Mouse (Mus musculus) heart, postnatal 0 days (tissue): ENCODE data around the gene Atp6v0c. TPM values are rescaled to one million over a fixed set of nuclear protein-coding genes. Genes with fewer than 3 reads are reported as not detected.

ENCODE experiments used
- ATAC-seq: fragments of 200-750 bp; cut with Nextera tagmentation; 2 replicates; pipeline ENCODE4 v1.8.0; 2017; ENCODE audit warnings: low read depth, moderate number of reproducible peaks, moderate library complexity; ENCODE audit not compliant: insufficient read depth
- DNase-seq: peaks from one replicate; pipeline ENCODE4 v3.0.0-alpha.2; 2016; ENCODE audit warnings: low spot score
- H3K27ac ChIP-seq: fragments of 300-500 bp; sonication (generic); 2 replicates; pipeline ENCODE4 v1.5.1; 2014; ENCODE audit warnings: low read depth, mild to moderate bottlenecking
- H3K27me3 ChIP-seq: fragments of 300-500 bp; sonication (generic); 2 replicates; pipeline ENCODE4 v1.6.1; 2014; ENCODE audit warnings: low read length, mixed read lengths; ENCODE audit not compliant: control insufficient read depth, insufficient read depth
- H3K36me3 ChIP-seq: fragments of 300-500 bp; sonication (generic); replicated peaks from 2 replicates; pipeline ENCODE4 v1.6.1; 2014; ENCODE audit warnings: low read length, mixed read lengths; ENCODE audit not compliant: control insufficient read depth, insufficient read depth
- H3K4me1 ChIP-seq: fragments of 300-500 bp; sonication (generic); 2 replicates; pipeline ENCODE4 v1.6.1; 2014; ENCODE audit warnings: antibody characterized with exemption; ENCODE audit not compliant: control insufficient read depth, insufficient read depth
- H3K4me2 ChIP-seq: fragments of 300-500 bp; sonication (generic); 2 replicates; pipeline ENCODE4 v1.6.1; 2014; ENCODE audit warnings: low read depth, mild to moderate bottlenecking, low read length, moderate library complexity
- H3K4me3 ChIP-seq: fragments of 300-500 bp; sonication (generic); 2 replicates; pipeline ENCODE4 v1.5.1; 2014; ENCODE audit warnings: low read depth, low read length
- H3K9ac ChIP-seq: fragments of 300-500 bp; sonication (generic); replicated peaks from 2 replicates; pipeline ENCODE4 v1.6.1; 2014; ENCODE audit warnings: low read depth, low read length, mixed read lengths
- H3K9me3 ChIP-seq: fragments of 300-500 bp; sonication (generic); replicated peaks from 2 replicates; pipeline ENCODE4 v1.6.1; 2016; ENCODE audit warnings: low read length; ENCODE audit not compliant: control insufficient read depth
- CTCF ChIP-seq: IDR thresholded peaks from 2 replicates; pipeline ENCODE4 v1.5.1; 2016; ENCODE audit warnings: antibody characterized with exemption, control low read depth, low read depth
- EP300 ChIP-seq: IDR thresholded peaks from 2 replicates; pipeline ENCODE4 v1.6.1; 2016; ENCODE audit warnings: antibody characterized with exemption, low read depth
- WGBS: fragments of 180-500 bp; shearing (Covaris S2); extraction: QIAGEN DNeasy Blood & Tissue Kit; methylation state at CpG from one replicate; pipeline ENCODE4 v1.1.7; 2014; 5-methylcytosine and 5-hydroxymethylcytosine counted together
- polyA plus RNA-seq: library from polyadenylated mRNA; unstranded; fragments of >200 nt; fragmentation: Nextera tagmentation; extraction: Ambion mirVana; gene quantifications from 2 replicates; pipeline ENCODE4 v1.2.1, GENCODE M21; 2015
- total RNA-seq: library from RNA; depleted of rRNA; stranded (reverse); fragments of >200 nt; gene quantifications from 2 replicates; pipeline ENCODE4 v1.2.3, GENCODE M21; 2014; ENCODE audit warnings: low replicate concordance

The Atp6v0c gene
- total and polyA plus RNA-seq, 2 experiments from 2014 or later, result 238 to 570 TPM

DNA sequence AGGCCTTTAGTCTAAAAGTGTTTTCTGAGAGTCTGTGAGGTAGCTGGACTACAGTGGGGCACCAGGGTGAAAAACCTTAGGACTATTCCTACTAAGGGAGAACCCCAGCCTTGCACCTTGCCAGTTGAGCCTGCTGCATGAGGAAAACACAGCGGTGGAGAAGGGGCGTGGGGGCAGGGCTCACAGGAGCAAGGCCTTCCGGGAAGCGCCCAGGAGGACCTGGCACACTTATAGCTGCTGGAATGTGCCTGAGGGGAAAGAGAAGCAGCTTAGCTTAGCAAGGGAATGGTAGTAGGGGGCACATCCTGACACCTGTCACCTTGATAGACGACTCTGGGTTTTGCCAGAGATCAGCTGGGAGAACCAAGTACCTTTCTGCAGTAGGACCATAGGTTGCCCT, 8.0 kb downstream of the Atp6v0c start:
- TF ChIP-seq CTCF, result no peak
- no peak for TF ChIP-seq EP300
- DNase-seq, result no peak
- Histone ChIP-seq H3K4me3 (no peak overlapping the region), H3K36me3 (peaks cover 7% of the 10 kb centered on the region), H3K9me3 (no peaks in the 10 kb centered on the region), H3K27me3 (no peaks in the 10 kb centered on the region), H3K27ac (no peak overlapping the region), H3K4me2 (no peak overlapping the region), H3K9ac (no peak overlapping the region), H3K4me1 (peaks cover 14% of the 10 kb centered on the region)
- no peak for ATAC-seq
- WGBS, result 66% methylated on average over 5 of the region's 5 CpGs

DNA sequence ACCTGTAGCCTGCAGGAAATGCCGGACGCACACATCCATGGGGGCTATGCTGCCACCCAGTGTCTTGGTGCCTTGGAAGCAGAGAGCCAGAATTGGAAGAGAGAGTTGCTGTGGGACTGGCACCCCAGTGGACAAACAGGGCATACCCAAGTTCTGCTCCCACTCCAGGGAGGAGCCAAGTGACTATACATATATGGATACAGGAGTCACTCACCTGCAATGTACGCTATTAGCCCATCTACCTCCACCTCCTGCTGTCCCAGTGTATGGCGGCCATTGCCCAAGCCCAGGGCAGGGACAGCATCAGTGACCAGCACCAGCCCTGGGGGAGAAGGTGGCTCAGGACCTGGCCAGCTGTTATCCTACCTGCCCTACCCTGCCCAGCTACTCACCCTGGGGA, 12.0 kb downstream of the Atp6v0c start:
- Histone ChIP-seq H3K9ac (no peak overlapping the region), H3K27me3 (no peaks in the 10 kb centered on the region), H3K4me2 (no peak overlapping the region), H3K4me3 (no peak overlapping the region), H3K27ac (no peak overlapping the region), H3K9me3 (no peaks in the 10 kb centered on the region), H3K36me3 (no peaks in the 10 kb centered on the region; the same call in 1 of the 2 replicates), H3K4me1 (peaks cover 3% of the 10 kb centered on the region)
- 82% methylated on average over 4 of the region's 4 CpGs for WGBS
- no peak for TF ChIP-seq EP300
- TF ChIP-seq CTCF, result no peak
- no peak for ATAC-seq
- DNase-seq, result no peak

DNA sequence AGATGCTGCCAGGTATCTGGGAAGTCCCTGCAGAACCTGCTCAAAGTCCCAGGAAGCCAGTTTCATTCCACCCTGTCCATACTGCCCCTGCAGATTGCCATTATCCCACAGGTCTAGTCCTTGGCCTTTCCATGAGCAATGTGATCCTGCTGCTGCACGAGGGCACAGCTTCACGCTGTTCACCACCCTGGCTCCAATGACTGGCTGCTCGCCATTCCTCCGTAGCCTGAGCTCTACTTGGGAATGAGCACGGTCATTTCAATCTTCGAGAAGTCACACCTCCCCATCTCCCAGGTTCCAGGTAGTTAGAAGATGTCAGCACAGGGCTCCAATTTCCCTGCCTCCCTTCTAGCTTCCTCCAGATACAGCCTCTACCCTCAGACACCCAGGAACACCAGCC, 12.4 kb downstream of the Atp6v0c start:
- Histone ChIP-seq H3K36me3 (no peaks in the 10 kb centered on the region; the same call in 1 of the 2 replicates), H3K9me3 (no peaks in the 10 kb centered on the region), H3K4me1 (no peaks in the 10 kb centered on the region), H3K4me3 (no peak overlapping the region), H3K27ac (no peak overlapping the region), H3K27me3 (no peaks in the 10 kb centered on the region), H3K9ac (no peak overlapping the region), H3K4me2 (no peak overlapping the region)
- 87% methylated on average over 6 of the region's 6 CpGs for WGBS
- no peak for ATAC-seq
- no peak for DNase-seq
- TF ChIP-seq CTCF (no peak), EP300 (no peak)

DNA sequence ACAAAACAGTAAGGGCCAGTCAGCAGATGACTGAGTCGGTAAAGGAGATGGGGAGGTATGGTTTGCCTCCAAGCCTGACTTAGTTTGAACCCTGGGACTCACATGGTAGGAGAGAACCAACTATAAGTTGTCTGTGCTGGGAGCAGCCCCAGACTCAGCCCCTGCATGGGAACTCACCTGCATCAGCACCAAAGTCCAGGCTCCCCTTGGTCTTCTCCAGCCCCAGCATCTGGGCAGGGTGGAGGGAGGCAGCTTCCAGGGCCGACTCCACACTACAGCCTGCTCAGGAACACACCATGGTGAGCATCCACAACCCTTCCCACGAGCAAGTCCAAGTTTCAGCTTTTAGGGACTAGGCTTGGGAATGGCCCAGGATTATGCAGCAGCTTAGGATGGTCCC, 13.1 kb downstream of the Atp6v0c start:
- WGBS, result 79% methylated on average over 3 of the region's 3 CpGs
- Histone ChIP-seq H3K4me2 (no peak overlapping the region), H3K27me3 (no peaks in the 10 kb centered on the region), H3K9ac (no peak overlapping the region), H3K4me3 (no peak overlapping the region), H3K27ac (no peak overlapping the region), H3K4me1 (0 out of 2 replicates have a peak, but pooled peaks cover 5% of the 10 kb centered on the region), H3K9me3 (no peaks in the 10 kb centered on the region), H3K36me3 (no peaks in the 10 kb centered on the region; the same call in 1 of the 2 replicates)
- ATAC-seq (no peak), DNase-seq (no peak)
- TF ChIP-seq CTCF (no peak), EP300 (no peak)

DNA sequence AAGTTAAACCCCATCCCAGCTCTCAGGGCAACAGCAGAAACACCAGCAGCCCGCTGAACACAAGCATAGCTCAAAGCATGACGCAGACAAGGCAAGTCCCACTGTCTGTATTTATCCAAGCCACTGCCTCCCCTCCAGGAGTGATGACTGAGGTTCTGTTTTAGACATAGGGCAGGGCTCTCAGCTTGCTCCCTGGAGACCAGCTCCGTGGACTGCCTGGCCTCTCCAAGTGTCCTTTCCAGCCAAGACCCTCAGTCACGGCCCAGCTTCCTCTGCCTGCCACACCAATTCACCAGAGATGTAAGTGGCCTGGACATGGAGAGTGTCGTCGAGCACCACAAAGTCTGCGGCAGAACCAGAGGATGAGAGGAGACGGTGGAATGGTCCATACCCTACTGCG, 13.8 kb downstream of the Atp6v0c start:
- Histone ChIP-seq H3K9me3 (no peaks in the 10 kb centered on the region), H3K4me1 (0 out of 2 replicates have a peak, but pooled peaks cover 6% of the 10 kb centered on the region), H3K9ac (no peak overlapping the region), H3K4me3 (no peak overlapping the region), H3K4me2 (no peak overlapping the region), H3K36me3 (no peaks in the 10 kb centered on the region; the same call in 1 of the 2 replicates), H3K27ac (no peak overlapping the region), H3K27me3 (no peaks in the 10 kb centered on the region)
- DNase-seq, result no peak
- no peak for ATAC-seq
- TF ChIP-seq CTCF (no peak), EP300 (no peak)
- 91% methylated on average over 9 of the region's 9 CpGs for WGBS

DNA sequence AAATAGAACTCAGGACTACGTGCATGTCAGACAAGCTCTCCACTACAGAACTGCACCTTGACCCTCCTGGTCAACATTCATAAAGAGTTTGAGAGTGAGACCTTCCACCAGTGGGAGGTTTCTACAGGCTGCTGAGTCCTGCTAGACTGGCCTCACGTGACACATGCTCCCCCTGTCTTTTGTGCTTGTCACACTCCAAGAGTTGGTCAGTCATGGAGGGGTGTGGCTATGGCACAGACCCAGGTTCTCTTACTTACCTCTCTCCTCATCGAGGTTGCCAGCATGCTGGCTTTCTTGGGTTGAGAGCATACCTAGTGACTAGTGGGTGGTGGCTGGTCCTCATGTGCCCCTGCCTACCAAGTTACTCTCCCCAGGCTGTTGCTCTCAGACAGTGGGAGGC, 15.0 kb downstream of the Atp6v0c start:
- DNase-seq (no peak), ATAC-seq (no peak)
- Histone ChIP-seq H3K4me3 (no peak overlapping the region), H3K9ac (no peak overlapping the region), H3K36me3 (no peaks in the 10 kb centered on the region; the same call in 1 of the 2 replicates), H3K4me1 (0 out of 2 replicates have a peak, but pooled peaks cover 6% of the 10 kb centered on the region), H3K27ac (no peak overlapping the region), H3K9me3 (no peaks in the 10 kb centered on the region), H3K4me2 (no peak overlapping the region), H3K27me3 (no peaks in the 10 kb centered on the region)
- TF ChIP-seq EP300 (no peak), CTCF (no peak)
- 44% methylated on average over 3 of the region's 3 CpGs for WGBS
